Mouse (Mus musculus) urinary bladder, postnatal 14 days (tissue): ENCODE measurements at regions not wholly inside any gene's neighbourhood (a gene's known extent, or its start where the extent isn't known, plus 50 kb on each side); places are given as distances from the start of the nearest gene placed in this dataset.

Source experiments
- DNase-seq: peaks from one replicate; pipeline ENCODE4 v3.0.0; 2021; ENCODE audit warnings: low spot score

DNA sequence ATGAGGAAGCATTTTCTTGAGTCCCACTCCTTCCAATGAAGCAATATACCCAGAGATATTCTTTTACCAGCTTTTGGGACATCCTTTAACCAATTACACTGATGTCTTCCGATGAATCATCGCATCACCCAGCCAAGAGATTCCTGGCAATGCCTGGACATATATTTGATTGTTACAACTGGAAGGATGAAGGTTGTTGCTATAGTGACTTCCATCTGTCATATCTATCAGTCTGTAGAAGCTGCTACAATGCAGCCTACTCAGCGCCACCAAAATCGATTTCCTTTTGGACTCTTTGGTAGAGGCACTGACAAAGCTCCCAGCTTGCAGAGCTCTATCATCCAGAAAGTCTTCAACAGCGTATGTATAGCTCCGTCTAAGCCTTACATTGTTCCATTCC, 661.0 kb upstream of the Sox9 start:
- no peak for DNase-seq

DNA sequence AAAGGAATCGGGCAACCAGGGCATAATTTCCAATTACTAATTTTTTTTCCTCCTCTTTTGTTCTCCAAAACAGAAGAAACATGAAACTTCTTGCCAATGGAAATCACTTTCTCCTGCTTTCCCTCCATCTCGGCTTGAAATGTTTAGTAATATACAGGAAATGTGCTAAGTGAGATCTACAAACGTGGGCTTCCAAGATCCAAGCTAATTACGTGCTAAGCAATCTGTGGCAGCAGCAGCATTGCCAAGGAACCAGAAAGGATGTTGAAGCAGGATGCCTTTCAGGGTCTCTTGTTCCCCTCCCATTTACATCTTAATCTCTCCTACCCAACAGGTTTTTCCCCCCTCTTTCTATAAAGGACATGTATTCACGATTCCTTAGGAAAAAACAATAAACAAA, 660.2 kb upstream of the Sox9 start:
- DNase-seq: no peak

DNA sequence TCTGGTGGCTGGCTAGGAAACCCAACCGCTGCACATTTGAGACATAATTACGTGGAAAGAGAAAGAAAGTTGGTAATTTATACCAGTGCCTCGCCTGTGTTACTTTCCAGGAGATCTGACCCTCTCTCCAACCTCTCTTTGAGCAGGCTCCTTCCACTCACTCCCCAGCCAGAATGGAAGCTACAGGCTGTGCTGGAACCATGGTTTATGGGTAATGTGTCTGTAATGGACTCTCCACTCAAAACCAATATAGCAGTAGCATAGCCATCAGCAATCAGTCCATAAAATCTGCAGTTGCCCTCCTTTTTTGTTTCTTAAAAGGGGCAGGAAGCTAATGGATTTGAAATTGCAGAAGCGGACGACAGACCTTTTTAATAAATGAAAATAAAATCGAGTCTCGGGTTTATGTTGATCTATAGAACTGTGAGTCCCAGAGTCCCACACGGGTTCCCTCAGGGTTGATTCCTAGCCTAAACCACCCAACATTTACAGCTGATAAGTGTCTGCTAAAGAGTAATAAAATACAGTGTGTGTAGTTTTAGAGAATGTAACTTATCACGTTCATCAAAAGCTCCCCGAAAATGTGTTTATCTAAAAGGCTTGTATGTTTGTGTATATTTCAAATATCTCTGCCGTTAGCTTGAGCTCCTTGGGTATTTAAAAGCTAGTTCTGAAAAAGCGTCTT, 656.6 kb upstream of the Sox9 start:
- DNase-seq: no peak

DNA sequence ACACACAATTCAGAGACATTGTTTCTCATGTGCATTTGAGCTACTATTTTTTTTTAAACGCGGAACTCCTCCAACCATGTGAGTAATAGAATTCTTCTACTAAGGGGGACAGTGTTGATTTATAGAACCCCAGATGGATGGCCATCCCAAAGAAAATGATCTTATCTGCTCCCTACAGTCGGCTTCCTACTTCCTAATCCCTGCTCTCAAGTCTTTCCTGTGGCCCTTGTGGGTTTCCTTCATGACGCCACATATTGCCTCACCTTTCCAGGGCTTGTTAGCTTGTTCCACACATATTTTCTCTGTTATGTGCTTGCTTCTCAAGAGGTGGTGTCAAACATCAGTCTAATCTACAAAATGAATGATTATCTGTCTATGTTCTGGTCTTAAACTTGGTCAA, 651.9 kb upstream of the Sox9 start:
- DNase-seq: no peak

DNA sequence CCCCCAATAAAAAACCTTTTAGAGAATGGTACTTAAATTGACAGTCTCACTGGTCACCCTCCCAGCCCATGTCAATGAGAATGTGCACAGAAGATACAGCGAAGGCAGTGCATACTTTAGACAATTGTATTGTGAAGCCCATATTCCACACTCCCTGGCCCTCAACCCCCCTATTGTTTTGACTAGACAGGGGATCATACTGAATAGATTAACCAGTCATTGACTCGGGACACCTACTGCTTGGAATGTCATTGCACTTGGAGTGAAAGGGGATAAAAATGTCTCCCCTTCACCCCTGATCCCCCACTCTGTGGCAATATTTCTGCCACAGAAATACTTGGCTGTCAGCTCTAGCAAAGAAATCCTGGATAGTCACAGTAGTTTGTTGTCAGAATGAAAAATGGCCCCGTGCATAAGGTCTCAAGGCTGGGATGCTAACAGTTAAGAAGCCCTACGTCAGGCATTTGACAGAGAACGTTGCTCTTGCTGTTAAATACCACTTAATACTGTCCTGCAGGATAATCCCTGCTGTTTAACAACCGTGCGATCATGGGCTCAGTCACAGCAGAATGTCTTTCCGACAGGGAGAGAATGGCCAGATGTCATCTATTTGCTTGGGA, 644.5 kb upstream of the Sox9 start:
- no peak for DNase-seq

DNA sequence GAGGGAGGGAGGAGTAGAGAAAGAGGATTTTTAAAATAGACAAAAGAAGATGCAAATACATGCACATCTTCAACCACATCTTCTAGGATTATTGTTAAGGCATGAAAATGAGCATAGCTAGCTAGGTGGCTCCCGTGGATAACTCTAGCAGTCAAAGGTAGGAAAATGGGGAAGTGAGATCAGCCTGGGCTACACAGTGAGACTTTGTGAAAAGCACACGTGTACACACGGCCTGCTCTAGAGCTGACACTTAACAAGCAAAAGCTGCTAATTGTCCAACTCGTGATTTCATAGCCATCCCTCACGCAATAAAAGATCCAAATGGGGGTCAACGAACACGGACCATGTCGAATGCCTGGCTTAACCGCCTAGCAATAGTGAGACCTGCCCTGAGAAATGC, 642.0 kb upstream of the Sox9 start:
- no peak for DNase-seq

DNA sequence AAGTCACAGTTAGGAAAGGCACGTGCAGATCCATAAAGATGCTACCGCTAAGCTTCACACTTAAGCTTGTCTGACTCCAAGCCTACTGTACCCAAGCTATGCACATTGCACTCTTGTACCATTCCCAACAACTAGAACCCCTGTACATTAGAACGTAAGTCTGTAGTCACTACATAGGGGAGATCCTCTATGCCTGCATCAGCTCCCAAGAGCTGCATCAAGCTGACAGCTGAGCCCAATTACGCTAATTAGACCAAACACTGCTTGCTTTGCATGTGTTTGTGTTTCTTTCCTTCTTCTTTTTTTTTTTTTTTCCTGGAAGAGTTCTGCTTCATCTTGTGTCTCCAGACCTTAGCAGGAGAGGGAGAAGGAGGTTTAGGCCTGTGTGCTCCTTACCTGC, 641.5 kb upstream of the Sox9 start:
- no peak for DNase-seq

DNA sequence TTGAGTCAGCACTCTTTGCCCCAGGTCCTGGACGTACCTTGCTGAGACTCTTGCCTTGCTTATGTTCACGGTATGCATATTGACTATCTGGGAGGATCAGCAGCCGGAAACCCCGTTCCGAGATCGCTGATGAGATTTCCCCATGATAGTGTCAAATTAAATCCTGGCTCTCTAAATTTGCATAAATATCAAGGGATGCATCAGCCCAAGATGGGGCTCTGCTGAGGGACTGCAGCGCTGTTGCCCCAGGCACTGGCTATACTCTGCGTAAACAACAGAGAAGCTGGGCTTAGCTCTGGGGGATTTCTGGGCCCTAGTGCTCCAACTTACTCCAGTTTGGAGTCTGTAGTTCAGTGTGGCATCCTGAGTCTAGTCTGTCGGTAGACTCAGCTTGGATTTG, 641.1 kb upstream of the Sox9 start:
- peak; percentile 9 for DNase-seq

DNA sequence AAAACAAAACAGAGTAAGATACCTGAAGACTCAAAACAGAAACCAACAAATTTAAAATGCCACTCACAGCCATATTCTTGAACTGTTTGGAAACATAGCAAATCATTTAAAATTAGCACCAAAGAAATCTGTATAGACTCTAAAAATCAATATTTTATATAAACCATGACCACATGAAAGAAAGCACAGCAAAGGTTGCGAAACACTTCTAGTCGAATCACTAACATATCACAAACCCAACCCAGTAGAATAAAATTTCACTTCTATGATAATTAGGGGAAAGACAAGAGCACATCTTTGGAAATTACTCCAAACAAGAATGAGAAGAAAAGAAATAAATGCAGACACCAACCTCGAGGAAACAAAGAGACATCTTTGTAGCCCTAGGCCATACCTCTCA, 630.0 kb upstream of the Sox9 start:
- no peak for DNase-seq

DNA sequence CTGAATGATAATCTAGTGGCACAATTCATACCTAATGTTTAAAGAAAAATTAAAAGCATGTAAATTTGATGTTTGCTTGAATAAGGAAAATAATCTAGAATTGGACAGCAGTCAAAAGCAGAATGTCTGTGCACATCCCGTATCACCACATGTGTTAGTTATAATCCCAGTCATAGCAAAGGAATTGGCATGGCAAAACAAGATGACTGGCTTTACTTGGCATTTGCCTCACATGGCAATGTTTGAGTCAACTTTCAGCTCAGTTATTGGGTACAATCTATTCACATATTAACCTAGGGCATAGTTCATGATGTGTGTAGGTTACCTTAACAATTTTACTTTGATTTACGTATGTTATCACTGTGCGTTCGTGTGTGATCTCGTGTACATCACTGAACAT, 628.8 kb upstream of the Sox9 start:
- DNase-seq: no peak

DNA sequence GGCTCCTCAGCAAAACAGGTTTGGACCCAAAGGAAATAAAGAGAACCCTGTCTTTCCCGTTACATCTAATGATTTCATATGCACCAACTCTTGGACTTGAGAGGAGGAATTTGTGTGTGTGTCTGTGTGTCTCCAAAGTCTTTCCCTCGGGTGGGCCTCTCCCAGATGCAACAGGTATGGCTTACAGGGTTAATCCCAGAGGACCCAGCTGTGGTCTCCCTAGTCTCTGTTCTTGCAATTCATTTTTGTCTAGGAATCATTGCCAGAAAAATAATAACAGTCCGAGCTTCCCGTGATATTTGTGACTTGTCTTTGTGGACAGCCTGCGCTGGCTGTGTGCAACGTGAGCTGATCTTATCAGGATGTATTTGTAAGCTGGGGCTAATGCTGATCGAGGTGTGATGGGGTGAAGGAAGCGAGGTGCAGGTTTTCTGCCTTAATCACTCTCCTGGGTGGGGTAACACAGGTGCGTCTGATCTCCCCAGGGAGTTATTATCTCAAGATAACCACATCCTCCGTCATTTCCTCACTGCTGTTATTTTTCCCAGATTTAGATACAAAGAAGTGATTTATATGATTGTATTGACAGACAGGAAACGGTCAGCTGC, 627.2 kb upstream of the Sox9 start:
- DNase-seq: peak; percentile 9

DNA sequence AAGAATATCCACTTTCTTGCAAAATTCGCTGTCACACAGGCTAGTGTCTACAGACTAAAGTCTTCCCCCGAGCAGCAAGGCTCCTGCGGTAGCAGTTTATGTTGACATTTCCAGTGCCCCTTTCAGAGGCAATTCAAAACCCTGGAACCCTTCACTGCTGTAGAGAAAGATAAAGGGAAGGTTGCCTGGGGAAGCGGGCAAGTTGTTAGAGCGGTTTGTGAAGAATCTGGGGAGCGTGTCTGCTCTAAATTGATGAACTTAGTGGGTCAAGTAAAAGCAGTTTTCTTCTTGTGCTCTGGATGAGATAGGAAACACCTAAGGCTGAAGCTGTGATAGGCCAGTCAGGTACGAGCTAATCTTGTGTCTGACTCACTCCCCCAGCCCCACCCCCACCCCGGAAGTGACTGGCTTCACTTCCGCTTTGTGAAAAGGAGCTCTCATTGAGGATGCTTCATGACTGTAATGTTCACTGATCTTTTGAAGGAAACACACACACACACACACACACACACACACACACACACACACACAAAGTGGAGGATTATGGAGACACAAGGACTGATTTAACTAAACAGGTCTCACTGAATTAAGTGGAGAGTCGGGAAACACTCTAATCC, 626.6 kb upstream of the Sox9 start:
- DNase-seq: no peak

DNA sequence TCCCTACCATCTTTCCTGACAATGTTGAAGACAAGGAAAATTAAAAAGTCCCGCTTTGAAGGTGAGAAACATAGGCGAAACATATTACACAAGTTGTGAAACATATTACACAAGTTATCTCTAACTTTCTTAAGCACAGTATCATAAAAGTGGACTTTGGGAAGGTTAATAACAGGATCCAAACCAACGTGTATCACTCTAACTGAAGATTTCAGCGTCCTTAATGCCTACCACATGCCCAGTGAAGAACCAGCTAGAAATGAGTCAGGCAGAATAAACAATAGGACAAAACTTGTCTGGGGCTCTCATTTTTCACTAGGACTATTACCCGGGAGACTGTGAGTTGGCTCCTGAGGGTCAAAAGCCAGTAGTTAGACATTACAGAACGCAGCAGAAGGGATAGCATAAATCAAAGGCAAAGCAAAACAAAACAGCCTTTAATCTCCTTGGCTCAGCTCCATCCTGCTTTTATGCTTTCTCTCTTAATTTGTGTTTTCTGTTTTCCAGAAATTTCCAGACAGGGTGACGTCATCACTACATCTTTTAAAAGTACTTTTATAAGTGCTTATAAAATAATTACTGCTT, 618.3 kb upstream of the Sox9 start:
- DNase-seq: no peak

DNA sequence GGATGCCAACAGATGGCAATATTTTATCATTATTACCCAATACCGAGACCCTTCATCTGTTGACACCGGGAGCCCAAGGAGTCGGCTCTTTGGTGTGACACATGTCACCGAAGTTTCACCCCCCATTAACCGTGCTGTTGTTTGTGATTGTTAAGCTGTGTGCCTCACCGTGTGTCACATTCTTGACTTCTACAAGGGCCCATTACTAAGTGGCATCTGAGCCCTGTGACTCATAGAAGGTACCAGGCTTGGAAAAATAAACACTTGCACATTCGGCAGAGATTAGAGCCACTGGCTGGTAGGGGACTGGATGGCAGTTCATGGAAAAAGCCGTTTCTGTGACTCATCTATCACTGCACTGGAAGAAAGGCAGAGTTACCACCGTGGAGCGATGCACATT, 608.4 kb upstream of the Sox9 start:
- no peak for DNase-seq

DNA sequence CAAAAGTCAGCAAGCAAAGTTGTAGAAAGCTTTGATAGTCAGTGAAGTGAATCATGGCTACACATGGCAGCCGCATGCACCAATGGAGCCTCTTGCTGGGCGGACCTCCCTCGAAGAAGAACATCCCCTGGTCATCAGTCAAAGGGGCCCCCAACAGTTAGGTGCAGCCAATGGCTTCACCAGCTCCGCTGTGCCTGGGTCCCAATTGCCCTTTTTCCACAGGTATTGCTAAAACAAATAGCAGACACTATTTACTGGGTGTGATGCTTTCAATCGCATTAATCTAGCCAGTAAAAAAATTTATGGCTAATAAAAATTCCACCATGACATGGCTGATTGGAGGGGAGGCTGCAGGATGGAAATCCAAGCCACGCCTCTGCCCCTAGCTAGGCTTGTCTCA, 606.7 kb upstream of the Sox9 start:
- DNase-seq: no peak

DNA sequence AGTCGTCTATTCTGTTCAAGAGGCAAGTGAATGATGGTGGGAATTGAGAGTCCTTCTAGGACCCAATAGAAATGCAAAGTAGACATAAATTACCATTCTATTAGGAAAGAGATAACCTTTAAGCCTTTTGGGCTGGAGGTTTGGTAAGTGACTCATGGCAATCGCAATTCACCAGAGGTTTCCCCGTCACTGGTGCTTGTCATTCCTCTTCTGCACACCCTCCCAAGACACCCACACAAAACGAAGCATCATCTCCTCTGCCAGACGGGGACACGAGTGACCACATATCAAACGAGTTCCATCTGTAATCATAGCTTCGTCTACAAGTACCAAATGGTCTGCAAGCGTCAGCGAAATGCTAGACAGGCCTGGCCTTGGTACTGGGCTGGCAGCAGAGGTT, 601.4 kb upstream of the Sox9 start:
- DNase-seq: no peak

DNA sequence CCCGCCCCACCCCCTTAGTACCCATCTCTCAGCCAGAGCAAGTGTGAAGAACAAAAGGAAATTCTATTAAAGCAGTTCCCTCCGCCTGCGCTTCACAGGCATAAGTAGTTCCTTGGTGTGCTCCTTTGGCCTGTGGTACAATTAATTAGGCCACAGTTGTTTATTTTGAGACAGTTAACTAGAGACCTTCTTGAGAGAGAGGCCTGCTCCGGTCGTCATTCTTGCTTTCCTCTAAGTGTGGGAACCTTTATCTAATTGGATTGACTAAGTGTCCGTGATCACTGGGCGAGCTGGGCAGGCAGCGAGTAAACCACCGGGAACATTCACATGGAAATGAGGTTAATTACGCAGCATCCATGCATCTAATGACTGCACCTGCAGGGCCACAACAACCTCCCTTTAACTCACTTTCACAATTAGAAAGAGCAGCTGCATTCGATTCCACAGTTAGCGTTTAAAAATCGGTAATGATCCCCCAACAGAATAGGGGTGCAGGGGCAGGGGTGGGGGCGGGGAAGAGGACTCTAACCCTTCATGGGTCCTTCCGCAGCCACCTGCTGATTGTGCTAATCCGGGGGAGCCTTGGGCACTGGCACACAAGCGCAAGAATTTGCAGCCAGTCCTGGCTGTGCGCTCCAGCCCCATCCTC, 584.3 kb upstream of the Sox9 start:
- no peak for DNase-seq

DNA sequence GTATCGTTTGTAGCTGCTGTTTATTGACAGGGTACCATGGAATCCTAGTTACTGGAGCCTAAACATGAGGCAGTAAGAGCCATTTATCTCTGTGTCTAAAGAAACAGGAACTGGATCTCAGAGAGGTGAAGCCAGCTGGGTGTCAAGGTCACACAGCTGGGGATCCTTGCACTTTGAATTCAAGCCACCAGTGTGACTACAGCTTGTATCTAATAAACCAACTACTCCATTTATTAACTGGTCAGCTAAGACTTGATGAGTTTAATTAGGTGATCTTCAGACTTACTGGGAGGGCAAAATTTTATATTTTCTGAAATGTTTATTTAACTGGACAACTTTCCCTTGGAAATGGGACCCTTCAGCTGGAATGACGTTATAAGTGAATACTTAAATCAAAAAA, 577.5 kb upstream of the Sox9 start:
- no peak for DNase-seq

DNA sequence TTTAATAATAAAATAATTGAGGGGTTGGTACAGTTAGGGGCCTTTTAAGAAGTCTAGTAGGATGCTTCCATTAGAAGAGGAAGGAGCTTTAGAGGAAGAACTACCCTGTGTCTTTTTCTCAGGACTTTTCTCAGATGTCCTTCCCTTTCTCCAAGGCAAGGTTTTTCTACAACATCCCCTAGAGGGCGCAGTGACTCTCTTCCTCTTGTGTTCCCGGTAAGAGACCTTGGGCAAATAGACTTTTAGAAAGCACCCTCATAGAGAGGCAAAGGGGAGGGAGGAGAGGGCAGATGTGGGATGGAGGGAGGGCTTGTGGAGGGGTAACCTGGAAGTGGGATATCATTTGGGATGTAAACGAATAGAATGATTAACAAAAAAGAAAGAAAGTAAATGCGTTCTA, 572.6 kb upstream of the Sox9 start:
- DNase-seq: peak; percentile 60

DNA sequence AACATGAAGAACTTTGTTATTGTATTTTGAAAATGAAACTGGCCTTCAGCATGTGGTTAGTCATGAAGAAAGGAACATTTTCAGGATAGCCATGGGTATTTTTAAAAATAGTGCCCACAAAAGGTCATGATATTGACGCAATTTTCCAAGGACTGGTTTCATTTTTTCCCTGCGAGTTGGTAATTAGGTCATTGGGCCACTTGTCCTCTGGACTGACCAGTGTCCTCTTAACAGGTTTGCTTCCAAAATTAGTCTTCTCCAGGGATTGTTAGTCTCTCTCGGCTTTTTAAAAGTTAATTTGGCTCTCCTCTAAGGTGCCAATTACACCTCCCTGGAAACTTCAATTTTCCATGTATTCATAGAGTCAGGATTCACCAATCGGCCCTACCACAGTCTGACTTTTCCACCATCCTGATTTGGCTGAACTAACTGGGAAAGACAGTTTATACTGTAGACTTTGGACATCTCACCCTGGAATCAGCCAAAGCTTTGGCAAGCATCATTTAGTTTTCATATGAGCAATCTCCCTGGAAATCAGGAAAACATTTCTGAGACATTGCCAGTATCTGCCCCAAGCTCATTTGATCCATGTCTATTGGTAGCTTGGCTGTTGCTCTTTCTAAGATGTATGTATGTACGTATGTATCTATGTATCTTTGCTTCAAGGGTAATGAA, 562.8 kb upstream of the Sox9 start:
- no peak for DNase-seq

DNA sequence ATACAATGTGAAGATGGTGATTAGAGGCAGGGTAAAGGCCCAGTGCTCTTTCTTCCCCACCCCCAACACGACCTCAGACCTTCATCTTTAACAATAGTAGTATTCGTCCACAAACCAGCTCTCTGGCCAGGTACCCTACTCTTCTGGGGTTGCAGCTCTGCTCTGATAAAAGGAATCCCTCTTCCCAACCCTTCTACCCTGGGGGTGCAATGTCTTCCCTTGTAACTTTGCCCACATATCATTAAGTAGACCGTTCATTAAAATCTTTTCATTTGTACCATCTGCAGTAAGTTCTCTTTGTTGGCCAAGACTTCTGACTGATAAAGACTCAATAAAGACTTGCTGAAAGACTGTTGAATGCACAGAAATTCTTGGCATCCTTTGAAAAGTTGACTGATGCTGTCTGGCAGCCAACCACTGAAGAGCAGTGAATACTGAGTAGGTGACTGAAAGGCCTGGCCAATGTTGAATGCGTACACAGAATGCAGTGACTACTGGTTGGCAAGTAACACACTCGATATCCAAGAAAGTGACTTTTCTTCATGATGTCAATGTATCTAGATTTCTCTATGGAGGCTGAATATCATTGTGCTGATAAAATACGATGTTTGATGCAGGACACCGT, 547.4 kb upstream of the Sox9 start:
- no peak for DNase-seq
